Mouse (Mus musculus) cerebellum, adult 9-10 months (tissue): ENCODE measurements around the gene Phactr2.

Source experiments
- DNase-seq: peaks from one replicate; pipeline ENCODE4 v3.0.0; 2022

Gene Phactr2

DNA sequence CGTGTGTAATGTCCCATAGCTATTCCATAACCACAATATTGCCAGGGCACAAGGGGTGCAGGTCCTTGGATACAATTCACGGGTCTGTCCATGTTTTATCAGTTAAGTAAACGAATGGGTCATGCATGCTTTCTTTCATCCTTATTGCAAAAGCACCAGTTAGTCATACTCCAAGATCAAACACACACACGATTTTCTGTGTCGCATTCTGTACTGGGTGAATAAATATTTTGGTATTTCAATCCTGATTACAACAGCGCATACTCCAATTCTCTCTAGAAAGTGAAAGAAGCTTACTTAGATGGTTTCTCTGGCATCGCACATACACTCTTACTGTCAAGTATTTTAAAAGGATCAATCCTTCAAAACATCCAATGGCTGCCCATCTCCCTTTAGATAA, 203.9 kb downstream of the Phactr2 start:
- DNase-seq, result no peak

DNA sequence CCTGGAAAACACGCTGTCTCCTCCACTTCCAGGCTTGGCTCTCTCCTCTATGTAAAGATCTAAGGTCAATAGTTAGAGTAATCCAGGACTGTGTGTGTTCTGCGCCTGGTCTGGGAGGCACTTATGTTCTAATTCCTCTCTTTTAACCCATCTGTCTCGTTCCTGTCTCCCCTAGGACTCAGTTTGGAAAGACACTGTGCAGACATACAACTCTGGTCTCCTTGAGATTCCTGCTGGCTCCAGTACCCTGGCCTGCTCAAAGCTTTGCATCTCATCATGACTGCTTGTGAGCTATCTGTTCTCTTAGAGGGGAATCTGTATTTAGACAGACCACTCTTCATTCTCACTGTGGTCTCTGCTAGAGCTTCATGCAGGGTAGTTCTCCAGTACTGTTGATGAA, 215.0 kb downstream of the Phactr2 start:
- no peak for DNase-seq

DNA sequence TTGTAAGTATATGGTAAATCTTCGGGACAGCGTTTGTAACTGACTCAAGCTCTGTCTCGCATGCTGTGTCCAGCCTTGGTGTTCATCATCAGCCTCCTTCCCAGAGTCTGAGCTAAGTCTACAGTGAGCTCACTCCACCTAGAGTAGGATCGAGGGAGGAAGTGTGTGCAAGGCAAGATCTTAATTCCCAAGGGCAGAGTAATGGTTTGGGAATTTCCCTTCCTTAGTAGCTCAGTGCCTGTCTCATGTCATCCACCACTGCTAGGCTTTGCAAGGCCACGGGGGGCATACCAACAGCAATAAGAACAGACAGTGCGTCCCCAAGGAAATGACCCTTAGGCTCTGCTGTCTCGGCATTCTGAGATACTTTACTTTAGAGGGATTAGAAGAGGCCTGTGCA, 218.0 kb downstream of the Phactr2 start:
- DNase-seq, result no peak

DNA sequence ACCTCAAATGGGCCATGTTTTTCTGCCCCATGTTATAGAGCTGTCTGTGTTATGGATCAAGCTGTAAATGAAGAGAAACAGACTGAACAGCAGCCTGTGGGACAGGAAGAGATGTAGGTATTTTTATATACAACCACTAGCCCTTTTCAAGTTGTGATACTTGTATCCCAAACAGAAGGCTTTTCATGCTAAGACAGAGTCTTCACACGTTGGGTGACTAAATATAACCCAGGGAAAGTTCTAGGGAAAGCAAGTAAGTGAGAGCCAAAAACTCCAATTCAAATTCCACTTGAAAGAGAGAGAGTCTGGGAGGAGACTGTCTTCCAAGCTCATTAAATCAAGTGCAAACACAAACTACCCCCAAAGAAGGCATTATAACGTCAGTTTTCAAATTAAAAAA, 223.9 kb downstream of the Phactr2 start:
- DNase-seq, result no peak

DNA sequence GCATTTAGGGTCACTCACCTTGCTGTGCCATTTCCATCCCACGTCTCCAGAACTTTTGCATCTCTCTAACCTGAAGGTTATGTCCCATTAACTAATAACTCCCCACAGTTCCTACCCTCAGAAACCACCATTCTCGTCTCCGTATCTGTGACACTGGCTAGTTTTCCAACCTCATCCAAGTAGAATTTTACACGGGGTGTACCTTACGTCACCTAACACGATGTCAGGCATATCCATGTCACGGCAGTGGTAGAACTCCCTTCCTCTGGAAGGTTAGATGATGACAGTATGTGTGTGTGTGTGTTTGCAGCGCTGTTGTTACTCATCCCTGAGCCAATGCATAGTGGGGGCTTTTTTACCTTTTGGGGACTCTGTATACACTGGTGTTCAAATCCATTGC, 225.1 kb downstream of the Phactr2 start:
- DNase-seq, result no peak

DNA sequence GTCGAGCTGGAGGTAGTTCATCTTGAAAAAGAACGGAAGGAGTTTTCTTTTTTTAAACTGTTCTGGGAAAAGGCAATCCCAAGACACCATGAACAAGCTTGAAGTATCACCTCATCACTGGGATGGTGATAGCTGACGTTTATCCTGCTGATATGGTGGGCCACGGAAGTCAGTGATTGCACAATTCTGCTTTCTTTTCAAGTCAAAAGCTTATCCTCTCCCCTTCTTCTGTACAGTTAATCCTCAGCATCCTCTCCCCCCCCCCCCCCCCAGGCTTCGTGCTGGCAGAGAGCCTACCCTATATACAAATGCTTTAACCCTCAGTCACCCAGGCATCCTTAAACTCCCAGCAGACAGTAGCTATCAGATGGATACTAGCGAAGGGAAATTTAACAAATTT, 228.5 kb downstream of the Phactr2 start:
- DNase-seq, result no peak

DNA sequence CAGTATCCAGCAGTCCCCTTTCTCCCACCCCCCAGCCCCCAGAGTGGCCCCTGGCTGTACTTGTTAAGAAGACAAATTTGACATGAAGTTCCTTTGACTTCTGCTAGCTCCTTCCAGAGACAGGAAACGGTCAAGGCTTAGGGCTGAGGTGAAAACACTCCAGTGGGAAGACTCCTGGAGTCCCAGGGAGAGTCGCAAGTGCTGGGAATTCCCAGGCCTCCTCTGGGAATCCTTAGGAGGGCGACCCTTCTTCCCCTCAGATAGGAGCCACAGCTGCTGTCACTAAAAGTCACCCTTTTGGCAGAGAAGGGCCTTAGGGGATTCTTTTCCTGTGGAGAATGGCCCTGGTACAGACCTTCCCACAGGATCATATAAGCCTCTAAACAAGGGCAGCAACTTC, 230.0 kb downstream of the Phactr2 start:
- DNase-seq, result no peak

DNA sequence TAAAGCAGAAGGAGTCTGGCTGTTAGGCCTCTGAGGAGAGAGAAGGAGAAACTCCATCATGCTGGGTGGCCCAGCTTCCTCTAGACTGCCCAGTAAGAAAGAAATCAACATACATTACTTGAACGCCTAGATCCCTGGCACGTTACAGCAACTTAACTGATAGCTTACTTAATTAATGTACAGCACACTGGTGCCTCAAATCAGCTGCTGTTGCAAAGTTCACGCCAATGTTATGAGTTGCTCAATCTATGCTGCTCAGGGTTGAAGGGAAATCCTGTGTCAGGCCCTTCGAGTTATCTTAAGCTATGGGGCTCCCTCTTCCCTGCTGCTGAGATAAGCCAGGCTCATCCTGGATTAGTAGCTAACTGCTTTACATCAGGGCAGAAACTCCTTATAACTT, 233.8 kb downstream of the Phactr2 start:
- no peak for DNase-seq

DNA sequence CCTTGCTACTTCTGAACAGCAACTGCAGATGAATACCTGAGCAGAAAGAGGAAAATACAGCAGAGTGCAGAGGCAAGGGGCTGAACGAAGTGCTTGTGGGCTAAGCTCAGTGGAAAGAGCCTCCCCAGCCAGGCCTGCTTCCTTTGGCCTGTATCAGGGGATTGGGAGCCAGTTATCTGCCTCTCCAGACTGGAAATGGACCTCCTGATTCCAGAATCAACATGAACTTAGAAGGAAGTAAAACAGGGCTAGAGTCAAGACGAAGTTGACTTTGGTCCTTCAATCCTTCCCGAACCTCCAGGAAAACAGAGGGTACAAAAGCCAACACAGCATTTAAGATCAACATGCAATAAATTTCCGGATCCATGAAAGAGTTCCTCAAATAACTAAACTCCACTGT, 236.0 kb downstream of the Phactr2 start:
- no peak for DNase-seq

DNA sequence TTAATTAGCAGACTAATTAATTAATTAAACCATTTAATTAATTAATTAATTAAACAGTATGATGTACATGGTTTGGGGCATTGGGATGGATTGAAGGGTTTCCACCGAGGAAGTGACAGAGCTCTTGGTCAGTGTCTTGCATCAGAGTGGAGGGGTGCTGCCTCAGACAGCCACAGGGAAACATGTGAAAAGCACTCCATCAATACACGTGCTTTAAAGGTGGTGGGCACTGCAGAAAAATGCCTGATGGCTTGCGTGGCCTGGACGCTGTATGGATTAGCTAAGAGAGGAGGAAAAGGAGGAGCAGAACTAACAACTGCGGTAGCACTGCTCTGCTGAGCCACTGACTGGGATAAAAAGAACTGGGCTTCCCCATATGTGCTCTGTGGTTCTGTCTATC, 237.3 kb downstream of the Phactr2 start:
- DNase-seq, result no peak

DNA sequence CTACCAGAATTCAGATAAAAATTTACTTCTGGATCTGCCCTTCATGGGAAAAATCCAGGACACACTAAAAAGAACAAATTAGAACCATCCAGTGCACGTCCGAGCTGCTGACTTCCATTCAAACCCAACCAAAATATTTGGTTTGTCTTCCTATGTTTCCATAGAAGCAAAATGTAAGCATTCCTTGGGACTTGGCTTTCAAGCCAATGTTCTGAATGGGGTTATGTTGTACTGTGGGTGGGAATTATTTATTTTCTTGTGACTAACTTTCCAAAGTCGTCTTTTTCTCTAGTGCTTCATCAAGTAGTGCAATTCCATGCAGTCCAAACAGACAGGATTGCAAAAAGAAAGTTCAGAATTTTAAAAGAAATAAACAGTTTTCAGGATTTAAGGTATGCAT, 239.7 kb downstream of the Phactr2 start:
- DNase-seq, result no peak

DNA sequence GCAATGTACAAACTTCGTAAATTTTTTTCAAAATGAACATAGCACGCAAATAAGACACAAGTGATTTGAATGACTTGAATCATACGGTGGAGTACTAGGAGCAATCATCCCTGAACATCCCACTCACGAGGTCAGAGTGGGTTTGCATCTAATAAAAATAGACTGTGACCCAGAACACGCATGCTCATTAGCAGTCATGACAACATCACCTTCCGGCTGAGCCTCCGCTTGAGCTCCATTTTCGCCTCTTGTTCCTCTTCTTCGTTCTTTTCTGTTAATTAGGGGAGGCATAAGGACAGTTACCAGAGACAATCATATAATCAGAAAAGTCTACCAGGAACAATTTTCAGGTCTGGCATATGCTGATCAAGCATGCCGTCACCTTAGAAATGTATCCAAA, 240.3 kb downstream of the Phactr2 start:
- no peak for DNase-seq

DNA sequence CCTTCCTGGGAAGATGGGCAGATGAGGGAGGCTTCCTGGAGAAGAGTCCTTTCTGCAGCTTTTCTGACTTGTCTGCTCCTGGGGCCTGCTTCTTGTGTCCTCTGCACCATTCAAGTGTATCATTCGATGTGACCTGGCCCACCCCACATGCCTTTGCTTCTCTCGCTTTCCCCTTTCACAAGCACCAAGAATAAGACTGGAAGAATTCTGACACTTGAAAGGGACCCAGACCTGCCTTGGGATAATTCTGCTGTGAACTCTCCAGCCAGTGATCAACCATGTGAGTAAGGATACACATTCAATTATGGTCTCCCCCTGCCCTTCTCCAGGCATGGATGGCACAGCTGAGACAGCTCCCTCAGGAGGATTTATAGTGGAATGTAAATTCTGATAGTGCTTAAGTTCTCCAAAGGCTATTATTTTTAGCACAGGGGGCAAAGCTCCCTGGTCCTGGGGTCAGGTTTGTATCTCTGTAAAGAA, 241.0 kb downstream of the Phactr2 start:
- no peak for DNase-seq

DNA sequence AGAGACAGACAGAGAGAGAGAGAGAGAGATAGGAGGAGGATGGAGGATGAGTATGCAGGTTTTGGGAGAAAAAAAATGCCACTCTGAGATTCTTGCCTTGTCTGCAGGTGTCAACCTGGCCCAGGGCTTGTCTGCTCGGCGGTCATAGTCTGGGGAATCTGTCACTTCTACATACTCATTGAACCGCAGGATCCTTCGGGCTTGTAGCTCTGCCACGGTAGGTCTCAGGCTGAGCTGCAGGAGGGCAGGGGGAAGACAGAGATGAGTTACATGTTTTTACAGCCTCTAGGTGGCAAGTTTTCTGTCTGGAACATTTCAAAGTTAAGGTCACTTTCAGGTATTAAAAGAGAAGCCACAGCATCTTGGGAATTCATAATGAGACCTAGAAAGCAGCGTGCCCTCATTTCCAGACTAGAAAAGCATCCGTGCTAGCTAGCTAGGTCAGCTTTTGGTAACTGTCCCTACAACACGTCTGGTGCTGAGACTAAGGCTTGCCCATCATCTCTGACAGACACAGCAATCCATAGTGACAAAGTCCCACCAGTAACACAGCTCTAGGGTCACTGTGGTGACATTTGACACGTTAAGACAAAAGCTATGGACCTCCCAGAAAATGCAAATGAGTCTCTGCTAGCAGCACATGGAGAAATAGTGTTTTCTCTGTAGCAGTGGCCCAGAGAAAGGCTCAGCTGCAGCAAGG, 241.6 kb downstream of the Phactr2 start:
- DNase-seq, result peak; percentile 11

DNA sequence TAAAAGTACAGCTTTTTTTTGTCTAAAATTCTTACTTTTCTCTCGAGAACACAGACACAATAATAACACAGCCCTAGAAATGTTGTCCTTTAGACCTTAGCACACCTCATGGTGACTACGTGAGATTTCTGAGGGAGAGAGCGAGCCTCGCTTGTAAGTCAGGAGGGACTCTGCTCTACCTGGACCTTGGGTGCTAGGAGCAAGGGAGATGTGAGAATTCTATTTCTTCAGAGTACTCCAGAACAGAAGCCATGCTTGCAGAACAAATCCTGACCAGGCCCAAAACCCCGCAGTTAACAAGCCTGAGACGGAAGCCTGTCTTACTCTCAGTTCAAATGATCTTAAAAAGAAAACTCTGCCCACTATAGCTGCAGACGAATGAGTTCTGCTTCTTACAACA, 243.5 kb downstream of the Phactr2 start:
- no peak for DNase-seq

DNA sequence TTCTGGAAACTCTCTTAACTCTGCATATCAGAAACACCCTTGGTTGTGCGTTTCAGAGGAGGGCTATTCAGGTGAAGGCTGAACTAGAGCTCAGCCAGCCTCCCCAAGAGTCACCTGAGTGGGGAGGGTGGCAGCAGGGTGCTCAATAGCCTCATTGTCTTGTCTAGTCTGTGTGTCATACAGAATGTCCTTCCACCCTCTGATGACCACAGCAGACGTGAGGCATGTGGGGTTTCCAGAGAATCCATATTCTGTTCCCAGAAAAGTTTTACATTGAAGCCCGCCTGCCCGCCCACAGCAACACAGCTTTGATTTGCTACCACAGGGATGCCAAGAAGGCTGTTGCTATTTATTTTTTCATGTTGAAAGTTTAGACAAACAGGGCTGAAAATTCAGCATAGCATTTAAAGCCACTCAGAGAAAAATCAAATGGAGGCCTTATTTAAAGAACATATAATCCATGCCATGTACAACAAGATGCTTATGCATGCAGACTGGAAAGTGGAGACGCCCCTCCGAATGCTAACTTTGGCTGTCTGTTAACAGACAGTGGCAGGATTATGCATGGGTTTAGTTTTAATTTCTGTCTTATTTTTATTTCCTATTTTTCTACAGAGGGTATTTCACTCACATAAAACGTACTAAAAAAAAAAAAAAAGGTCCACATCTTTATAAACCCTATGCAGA, 248.7 kb downstream of the Phactr2 start:
- no peak for DNase-seq

DNA sequence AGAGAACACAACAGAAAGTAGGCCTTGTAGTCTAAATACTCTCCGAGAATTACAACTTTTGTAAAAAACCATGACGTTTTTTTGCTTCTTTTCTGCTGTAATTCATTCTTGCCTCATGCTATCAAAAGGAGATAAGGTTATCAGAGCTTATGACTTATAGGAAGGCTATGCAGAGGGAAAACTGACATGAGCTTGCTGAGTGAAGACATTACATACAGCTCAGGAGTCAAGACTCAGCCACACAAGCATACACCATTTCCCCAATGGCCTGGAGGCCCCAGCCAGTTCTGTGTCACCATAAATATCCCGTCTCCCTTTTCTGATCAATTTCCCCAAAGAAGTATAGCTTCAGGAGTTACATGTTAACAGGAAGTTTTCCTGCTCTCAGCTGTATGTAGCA, 252.1 kb downstream of the Phactr2 start:
- no peak for DNase-seq

DNA sequence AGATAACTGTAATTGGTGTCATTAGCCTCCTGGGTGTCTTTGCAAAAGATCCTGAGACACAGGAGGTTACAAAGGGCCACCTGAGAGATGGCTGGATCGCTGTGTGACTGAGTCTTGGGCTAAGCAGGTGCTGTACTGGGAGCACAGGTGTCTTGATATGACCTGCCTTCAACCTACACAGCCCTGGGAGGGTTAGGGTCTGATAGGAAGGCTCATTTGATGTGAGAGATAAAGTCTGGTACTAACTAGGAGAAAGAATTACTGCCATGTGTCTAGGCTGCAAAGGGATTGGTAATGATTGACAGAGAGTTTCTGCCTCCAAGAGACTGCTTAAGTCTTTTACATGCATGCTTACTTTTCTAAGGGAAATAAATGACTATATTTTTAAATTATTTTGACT, 254.2 kb downstream of the Phactr2 start:
- DNase-seq, result no peak

DNA sequence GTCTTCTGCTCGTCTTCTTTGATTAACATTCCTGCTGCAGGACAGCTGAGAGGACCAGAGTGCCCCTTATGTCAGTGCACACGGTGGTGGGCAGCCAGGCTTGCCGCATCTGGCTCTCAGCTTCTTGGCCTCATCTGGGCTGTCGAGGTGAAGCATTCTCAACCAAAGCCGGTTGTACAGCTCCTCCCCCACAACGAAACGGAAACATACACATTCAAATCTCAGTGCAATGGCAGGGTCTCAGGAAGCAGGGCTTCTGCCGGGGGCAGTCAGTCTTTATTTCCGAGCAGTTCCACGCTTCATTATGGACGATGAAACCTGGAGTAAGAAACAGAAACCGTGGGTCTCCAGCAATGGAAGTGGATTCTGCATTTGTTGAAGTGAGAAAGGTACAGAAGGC, 260.3 kb downstream of the Phactr2 start:
- no peak for DNase-seq

DNA sequence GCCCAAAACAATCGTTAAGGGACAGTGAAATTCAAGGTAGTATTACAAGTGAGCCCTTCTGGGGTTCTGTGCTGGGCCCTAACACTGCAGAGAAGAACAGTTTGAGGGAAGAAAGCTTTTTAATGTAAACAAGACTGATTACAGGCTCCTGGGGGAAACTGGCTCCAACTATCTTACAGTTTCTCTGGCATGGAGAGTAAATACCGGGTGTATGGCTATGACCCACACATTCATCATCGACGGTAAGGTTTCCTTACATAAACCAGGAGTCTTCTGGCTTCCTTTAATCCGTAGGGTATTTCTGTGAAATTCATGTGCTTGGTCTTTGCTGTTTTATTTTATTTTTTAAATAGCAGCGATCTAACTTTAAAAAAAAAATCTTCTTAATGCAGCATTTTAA, 261.4 kb downstream of the Phactr2 start:
- DNase-seq, result no peak

DNA sequence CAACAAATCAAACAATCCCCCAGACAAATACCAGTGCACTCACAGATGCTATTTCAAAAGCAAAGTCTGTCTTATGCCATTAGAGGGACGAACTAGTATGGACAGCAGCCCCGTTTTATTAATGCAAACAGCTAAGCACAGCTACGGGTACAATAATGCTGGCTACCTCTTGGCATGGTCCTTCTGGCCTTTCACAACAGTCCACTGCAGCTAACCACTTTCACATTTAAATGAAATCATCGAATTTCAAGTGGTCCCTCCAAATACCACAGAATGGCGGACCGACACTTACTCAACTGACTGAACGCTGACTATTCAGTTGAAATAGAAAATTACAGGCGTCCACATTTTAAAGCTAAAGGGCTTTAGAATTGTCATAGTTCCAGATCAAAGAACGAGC, 261.9 kb downstream of the Phactr2 start:
- DNase-seq, result no peak

DNA sequence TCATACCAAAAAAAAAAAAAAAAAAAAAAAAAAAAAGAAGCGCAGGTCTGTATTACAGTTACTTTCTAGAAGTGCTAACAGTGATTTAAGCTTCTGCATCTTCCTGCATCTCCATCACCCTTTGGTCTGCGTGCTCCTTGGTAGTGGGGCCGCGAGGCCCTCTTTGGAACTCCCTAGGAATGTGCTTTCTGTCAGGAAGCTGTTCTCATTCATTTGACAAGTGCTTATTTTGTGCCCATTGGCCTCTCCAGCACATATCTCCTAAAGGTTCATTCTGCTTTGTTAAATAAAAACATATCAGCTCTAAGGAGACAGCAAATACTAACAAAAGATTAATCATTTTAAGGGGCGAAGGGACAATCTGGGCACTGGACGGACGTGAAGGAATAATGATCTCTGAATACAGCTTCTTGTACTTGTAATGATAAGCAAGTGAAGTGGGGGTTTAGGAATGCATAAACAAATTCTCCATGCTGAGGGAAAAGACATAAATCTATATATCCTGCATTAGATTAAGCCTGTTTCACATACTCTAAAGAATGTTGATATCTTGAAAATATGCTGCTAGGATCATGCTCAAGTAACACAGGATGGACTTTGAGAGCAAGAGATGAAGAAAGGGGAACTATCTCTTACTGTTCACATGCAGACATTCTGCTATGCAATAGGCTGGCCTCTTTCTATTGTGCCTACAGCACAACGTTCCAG, 264.1 kb downstream of the Phactr2 start:
- no peak for DNase-seq

DNA sequence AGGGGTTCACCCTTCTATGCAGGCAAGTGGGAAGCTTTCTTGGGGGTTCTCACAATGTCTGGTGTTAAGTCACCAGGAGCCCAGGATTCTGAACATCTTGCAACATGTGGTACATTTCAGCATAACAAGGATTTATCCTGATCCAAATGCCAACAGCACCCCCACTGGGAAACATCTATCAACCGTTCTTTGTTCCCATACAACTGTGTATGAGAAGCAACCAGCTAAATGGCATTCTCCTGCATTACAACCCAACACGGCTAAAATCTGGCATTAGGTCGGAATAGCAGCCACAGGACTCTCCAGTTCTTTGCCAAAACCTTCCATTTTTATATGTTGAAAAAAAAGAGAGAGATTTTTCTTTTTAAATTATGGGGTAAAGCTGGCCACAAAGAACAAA, 264.7 kb downstream of the Phactr2 start:
- no peak for DNase-seq

DNA sequence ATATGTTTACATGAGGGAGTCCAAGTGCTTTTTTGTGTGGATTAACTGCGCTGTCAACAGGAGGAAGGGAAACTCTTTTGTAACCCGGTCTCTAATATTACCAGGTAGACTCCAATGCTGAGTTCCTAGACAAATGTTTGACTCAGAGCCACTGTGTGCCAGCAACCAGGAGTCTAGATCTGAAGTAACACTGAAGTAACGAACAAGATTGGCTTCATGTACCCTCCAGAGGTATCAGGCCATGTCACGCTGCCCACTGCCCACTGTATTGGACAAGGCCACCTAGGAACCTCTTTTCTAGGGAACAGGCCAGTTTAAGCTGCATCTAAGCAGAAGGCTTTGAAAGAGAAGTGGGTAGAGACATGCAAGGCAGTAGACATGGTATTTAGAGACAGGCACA, 265.2 kb downstream of the Phactr2 start:
- no peak for DNase-seq
